Mouse (Mus musculus): ENCODE data around the gene Adprhl1.

Gene Adprhl1

DNA sequence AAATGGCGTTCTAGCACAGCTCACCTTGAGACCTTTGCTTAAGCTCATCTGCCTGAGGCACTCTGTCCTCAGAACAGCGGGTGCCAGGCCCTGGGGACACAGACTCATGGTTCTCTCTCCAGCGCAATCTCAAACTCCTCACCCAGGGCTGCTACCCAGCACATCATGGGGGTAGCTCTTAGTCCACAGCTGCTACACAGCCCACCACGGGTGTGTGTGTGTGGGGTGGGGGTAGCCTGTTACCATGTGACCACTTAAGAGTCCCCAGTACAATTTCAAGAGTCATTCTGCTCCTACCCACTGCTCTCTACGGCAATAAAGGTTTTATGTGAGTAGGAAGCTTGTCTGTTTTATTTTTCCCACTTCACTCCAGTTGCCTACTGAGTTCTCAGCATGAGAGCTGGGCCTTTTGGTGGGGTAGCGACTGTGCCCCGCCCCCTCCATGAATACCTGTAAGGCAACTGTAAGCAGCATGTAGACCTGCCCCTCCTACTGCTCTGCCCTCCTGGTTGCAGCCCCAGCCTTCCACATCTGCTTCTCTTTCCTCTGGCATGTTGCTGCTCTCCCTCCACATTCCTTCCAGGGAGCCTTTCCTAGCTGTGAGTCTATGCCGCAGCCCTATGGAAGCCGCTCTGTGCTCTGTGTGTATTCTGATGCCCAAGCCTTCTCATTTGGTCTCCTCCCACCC, 24.9 kb downstream of the Adprhl1 start:
- DNase-seq, result no peak

GRCm38 (mm10) chr8:13227184-13227583, 26.8 kb downstream of the Adprhl1 start:
- no peak for DNase-seq

DNA sequence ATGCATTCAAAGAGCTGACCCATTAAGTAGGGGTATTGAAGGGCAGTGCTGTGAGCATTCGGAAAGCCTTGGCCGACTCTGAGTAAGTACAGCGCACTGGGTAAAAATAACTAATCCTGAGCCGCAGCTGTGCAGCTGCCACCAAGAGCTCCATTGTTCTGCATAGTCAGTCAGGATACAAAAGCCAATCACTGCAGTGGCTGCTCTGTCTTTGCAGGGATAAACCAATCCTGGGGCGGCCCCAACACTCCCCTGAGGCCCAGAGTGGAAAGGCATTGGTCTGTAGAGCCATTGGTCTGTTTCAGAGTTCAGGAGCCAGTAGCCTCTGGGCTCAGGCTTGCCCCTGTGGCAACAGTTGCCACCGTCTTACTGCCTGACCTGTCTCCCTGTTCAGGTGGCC, 27.7 kb downstream of the Adprhl1 start:
- no peak for DNase-seq

GRCm38 (mm10) chr8:13224426-13224825, 29.5 kb downstream of the Adprhl1 start:
- DNase-seq, result no peak

- no peak for DNase-seq
Measured at GRCm38 (mm10) chr8:13218441-13218840, 35.5 kb downstream of the Adprhl1 start.

GRCm38 (mm10) chr8:13217986-13218385, 36.0 kb downstream of the Adprhl1 start:
- DNase-seq, result no peak

DNA sequence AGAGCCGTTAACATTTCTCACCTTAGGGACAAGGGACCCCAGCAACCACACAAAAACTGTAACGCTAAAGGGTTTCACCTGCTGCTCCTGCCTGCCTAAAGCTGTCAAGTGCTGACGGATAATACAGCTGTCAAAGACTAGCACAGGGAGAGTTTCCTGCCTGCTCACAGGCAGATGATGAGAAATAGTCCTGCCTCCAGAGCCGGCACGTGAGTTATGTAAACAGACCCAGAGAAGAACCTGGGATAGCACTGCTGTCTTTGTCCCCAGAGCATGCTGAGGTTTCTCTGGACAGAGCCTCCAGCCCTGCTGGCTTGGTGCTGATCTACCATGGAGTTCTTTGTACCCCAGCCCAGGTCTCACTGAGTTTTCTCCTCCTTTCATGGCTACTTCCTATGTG, 36.9 kb downstream of the Adprhl1 start:
- DNase-seq, result no peak

DNA sequence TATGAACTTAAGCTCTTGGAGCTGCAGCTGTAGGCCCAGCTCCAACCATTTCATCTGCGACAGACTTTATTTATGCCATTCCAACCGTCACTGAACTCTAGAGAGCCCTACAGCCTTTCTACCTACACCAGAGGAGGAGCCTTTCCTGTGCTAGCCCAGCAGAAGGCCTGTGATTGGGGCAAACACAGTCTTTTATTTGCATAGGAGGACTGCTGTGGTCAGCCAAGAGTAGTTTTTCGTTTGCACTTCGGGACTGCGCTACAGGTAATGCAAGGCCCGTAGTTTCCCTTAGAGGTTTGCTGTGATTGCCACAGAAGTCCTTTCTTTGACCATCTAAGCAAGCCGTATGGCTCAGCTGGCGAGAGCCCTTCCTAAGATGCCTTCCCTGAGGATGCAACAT, 37.6 kb downstream of the Adprhl1 start:
- no peak for DNase-seq

DNA sequence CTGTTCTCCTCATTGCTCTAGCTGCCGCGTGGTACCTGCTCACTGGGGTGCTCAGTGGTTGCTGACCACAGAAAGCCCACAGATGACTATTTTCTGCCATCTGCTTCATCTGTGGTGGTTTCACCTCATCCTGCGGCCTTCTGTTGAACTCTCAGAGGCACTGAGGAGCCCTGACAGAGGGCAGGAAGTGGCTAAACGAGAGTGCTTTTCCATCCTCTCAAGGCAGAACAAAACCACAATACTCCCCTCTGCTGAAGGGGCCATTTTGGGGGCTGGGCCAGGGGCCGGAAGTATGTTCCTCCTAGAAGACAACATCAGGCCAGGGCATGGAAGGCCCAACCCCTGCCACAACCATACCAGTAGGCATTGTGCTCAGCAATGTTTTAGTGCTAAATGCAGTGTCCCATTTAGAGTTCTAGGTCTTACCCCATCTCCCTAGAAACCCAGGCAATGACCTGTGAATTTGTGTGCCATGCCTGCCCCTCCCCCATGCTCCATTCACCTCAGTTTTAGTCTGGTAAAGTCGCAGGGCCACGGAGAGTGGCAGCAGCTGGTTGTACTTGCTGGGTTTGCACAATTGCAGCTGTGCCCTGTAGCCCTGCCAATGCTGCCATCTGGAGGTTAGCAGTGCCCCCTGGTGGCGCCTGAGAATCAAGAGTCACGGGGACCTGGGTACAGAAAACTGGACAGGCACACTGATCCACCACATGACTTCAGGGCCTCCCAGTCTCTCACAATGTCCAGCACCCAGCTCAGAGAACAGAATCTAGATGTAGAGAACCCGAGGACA, 40.3 kb downstream of the Adprhl1 start:
- peak; percentile 58 for DNase-seq

- DNase-seq, result no peak
Measured at GRCm38 (mm10) chr8:13209770-13210169, 44.2 kb downstream of the Adprhl1 start.

- no peak for DNase-seq
Measured at GRCm38 (mm10) chr8:13208627-13209355, 45.2 kb downstream of the Adprhl1 start.

DNA sequence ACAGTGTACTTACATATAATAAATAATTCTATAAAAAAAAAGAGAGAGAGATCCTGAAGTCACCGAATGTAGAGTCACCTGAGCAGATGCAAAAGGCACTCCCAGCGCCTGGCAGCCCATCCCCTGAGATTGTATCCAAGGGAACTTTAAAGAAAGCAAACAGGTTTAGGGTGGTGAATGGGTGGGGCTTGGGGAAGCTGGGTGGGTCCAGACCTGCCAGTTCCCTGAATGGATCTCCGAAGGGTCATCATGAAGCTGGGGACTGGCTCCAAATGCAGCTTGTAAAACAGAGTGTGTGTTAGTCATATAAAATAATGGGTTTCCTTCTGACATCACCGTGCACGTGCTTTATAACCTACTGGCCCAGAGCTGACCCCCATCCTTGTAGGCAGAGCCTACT, 47.7 kb downstream of the Adprhl1 start:
- DNase-seq, result no peak

DNA sequence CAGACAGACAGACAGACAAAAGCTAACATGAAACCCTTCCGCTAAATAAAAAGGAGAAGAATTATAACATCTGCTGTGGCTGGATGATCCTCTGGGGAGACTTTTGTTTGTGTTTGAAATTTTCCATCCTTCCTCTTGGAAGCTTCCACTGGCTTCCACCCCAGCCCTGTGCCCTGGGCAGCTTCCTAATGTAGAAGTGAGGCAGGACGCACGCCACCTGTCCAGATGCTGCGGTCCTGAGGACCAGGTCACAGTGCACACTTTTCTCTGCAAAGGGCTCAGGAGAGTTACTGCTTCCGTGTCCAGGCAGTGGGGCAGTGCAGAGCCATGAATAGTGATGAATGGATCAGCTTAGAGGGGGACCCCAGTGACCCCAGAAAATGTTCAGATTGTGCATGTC, 48.7 kb downstream of the Adprhl1 start:
- DNase-seq, result no peak

DNA sequence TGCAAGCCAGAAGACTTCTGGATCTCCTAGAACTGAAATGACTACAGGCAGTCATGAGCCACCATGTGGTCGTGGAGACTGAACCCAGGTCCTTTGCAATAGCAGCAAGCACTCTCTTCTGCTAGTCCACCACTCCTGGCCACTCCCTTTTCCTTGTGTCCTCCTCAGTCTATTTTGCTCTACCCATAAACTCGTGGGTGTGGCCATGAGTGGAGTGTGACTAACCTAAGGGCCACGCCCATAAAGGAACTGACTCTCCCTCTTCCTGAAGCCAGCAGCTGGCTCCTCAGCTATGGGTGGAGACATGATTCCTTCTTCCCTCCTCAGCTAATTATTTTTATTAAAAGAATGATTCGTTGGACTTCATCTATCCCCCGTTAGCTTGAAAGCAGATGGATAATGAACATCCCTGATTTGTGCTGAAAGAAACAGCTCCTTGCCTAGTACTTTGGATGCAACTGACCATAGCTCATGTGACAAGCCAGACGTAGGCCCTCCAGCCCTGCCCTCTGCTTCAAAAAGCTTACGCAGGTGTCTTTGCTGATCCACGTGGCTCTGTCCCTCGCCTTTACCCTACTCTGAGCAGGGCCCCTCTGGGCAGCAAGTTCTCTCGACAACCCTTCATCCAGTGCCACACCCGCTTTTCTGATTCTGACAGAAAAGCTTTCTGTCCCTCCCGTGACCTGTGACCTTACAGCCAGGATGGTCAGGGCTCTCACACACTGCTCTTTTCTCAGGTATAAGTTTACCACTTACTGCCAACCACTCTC, 49.4 kb downstream of the Adprhl1 start:
- no peak for DNase-seq

- DNase-seq, result no peak
Measured at GRCm38 (mm10) chr8:13203472-13203871, 50.5 kb downstream of the Adprhl1 start.

GRCm38 (mm10) chr8:13202806-13203205, 51.2 kb downstream of the Adprhl1 start:
- no peak for DNase-seq

- DNase-seq, result no peak
Measured at GRCm38 (mm10) chr8:13202041-13202440, 51.9 kb downstream of the Adprhl1 start.

DNA sequence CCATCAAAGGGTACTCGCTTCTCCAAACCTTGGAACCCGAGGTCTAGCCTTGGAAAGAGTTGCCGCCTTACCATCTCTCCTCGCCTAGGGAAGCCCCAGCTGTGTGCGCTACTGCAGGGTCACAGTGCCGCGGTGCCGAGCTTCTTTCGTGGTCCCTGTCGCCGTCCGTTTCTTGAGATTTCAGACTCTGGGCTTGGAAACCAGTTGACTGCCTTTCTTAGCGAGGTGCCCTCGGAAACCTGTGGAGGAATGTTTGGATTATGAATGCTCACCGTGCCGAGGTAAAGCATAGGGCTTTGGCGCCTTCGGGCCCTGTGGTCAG, 53.0 kb downstream of the Adprhl1 start:
- no peak for DNase-seq

- DNase-seq, result no peak
Measured at GRCm38 (mm10) chr8:13200301-13201012, 53.5 kb downstream of the Adprhl1 start, which contains the start of gene Grtp1. Grtp1 (minus strand) TSS chr8:13200620.

DNA sequence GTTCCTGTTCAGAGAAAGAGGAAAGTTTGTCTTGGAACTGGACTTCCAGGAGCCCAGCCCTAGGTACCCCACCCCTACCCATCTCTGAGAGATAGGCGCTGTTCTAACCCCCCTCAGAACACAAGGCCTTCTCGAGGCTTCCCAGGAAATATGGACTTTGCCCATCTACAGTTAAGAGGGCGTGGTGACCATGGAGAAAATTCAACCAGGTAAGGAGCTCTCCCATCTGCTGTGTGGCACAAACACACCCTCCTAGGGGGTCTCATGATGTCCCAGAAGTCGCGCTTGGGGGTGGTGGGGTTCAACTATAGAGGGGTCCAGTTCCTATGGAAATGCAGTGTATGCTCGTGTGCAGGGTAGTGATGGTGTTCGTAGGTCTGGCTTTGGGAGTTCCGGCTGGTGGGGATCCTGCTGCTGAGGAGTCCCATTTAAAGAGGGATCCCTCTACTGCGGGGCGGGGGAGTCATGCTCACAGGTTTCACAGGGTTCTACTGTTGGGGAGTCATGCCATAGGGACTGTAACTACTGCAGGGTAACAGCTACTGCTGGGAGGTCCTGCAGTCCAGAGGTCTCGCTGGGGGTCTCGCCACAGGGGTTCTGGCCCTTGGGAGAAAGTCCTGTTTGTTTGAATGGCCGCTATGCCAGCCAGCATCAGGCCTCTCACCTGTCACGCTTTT, 54.4 kb downstream of the Adprhl1 start:
- DNase-seq, result no peak

GRCm38 (mm10) chr8:13197493-13197892, 56.5 kb downstream of the Adprhl1 start:
- no peak for DNase-seq

DNA sequence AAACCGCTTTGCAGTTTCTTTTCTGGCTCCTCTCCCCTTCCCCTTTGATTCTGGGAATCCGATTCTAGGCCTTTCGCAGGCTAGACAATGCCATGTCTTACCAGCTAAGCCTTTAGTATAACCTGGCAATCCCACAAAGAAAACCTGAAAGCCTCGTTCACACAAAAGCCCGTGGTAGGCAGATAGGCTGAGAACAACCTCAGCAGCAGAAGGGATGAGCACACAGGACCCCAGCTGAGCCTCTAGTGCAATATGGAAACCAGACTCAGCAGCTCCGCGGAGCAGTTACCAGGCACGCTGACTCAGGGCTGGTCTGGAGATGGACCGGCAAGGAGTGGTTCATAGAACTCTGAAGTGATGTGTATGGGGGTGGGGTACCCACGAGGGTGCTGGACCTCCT, 59.1 kb downstream of the Adprhl1 start:
- no peak for DNase-seq
